Mouse (Mus musculus) cerebellum, adult 2 months (tissue): ENCODE measurements at regions not wholly inside any gene's neighbourhood (a gene's known extent, or its start where the extent isn't known, plus 50 kb on each side); places are given as distances from the start of the nearest gene placed in this dataset.

ENCODE experiments used
- DNase-seq, 2 experiments: peaks; one replicate each; pipeline ENCODE4 v3.0.0; 2021
- H3K27ac ChIP-seq: fragments of 200-500 bp; 2 replicates; pipeline ENCODE4 v1.5.1; 2012; ENCODE audit warnings: low read length, control low read depth, inconsistent platforms; ENCODE audit not compliant: insufficient read depth
- H3K27me3 ChIP-seq: fragments of 200-500 bp; 2 replicates; pipeline ENCODE4 v1.6.1; 2012; ENCODE audit warnings: inconsistent platforms, mild to moderate bottlenecking, low read length, moderate library complexity; ENCODE audit not compliant: control insufficient read depth, insufficient read depth
- H3K4me1 ChIP-seq: fragments of 200-500 bp; 2 replicates; pipeline ENCODE4 v1.6.1; 2011; ENCODE audit warnings: low read length; ENCODE audit not compliant: control insufficient read depth, insufficient read depth
- H3K4me3 ChIP-seq: fragments of 200-500 bp; replicated peaks from 2 replicates; pipeline ENCODE3; 2011; ENCODE audit warnings: mild to moderate bottlenecking, low read depth, low read length, control low read depth; ENCODE audit not compliant: insufficient read depth
- CTCF ChIP-seq: fragments of 200-500 bp; IDR thresholded peaks from 2 replicates; pipeline ENCODE4 v1.5.1; 2011; ENCODE audit warnings: low read depth, mild to moderate bottlenecking, control low read depth, low read length, moderate library complexity, borderline replicate concordance; ENCODE audit not compliant: insufficient read depth
- POLR2A ChIP-seq: fragments of 200-500 bp; IDR thresholded peaks from 2 replicates; pipeline ENCODE4 v1.6.1; 2011; ENCODE audit warnings: low read length, control low read depth, borderline replicate concordance; ENCODE audit not compliant: insufficient read depth
- WGBS: fragments of 180-500 bp; shearing (Covaris S2); methylation state at CpG from one replicate; pipeline ENCODE4 v1.1.7; 2018; 5-methylcytosine and 5-hydroxymethylcytosine counted together

DNA sequence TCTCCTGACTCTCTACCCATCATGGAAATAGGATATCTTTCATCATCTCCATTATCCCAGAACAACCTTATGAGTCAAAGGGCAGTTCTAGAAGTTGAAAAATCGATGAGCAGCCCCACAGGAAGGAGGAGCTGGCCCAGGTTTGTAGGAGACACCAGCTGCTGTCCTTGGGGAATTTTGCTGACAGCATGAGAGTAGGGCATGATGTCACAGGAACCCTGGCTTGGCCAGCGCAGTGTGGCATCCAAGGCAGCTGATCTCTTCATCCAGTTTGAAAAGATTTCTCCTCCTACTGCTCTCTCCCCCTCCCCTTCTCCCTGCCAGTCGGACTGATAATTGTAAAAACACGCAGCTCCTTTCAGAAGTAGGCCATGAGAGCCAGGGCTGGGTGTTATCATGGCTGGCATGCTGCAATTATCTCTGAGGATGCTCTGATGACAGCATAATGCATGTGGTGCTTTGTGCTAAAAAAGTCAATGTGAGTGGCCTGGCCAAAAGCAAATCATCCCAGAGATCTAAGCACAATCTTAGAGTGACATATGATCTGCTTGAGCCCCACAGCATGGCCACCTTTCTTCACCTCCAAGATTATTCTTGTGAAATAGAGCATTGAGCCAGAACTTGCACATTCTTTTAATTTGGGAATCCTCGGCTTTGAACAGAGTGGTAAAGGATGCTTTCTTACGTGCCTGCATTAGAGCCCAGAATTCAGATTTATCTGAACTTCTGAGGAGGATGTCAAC, 54.2 kb downstream of the Gjd2 start:
- TF ChIP-seq POLR2A (no peak), CTCF (no peak)
- 33% methylated on average over 6 of the region's 6 CpGs for WGBS

DNA sequence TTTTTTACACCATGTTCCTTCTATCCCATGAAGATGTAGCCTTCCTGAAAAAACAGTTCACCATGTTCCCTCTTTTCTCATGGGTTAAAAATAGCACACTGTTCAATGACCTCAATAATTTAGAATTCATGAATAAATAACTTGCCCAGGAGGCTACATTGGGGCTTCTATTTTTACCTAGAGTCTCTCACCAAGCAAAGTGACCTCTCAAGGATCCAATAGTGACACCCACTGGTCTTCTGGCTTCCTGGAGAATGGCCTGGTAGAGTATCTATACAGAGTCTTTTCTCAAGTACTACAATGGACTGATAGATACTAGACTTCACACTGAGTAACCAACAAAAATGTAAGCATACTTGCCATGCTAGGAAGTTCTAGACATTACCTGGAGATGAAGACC, 60.9 kb downstream of the Gjd2 start:
- Histone ChIP-seq H3K27me3 (no peaks in the 10 kb centered on the region), H3K4me3 (no peak overlapping the region), H3K27ac (no peak overlapping the region), H3K4me1 (peaks cover 3% of the 10 kb centered on the region; the same call in 1 of the 2 replicates)
- no peak for DNase-seq
- TF ChIP-seq CTCF (no peak), POLR2A (no peak)

More for the DNA sequence above, 54.2 kb downstream of the Gjd2 start:
- H3K4me1 ChIP-seq, result 0 out of 2 replicates have a peak, but pooled peaks cover 2% of the 10 kb centered on the region
- no peaks in the 10 kb centered on the region; the same call in 1 of the 2 replicates for H3K27me3 ChIP-seq
- DNase-seq, result peak in 1 of 2 experiments; percentile 2
- H3K4me3 ChIP-seq, result no peak overlapping the region
- no peak overlapping the region for H3K27ac ChIP-seq

DNA sequence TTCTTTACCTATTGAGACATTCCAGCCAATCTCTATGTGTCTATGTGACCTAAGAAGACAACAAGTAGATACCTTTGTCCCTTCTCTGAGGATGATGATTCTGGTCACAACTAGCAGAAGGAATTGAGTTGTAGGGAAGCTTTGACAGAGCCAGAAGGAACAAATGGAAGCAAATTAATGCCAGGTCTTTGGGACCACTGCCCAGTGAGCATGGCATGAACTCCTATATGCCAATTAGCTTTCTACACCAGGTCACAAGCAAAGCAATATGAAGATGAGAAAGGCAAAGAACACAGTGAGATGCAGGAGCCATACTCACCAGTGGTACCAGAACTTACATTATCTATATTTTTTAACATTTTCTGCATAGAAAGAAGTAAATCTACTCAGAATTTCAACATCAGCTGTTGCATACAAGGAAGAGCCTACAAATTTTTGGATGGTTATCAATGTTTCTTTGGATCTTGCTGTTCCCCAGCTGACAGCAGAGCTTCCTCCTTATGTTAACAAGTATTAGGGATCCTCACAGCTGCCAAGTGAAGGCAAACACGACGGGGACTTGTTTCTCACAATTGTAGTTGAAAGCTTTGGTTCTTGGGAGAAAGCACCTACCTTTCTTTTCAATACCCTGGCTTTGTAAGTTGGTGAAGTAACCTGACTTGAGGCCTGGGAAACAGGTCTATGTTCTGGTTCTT, 64.0 kb downstream of the Gjd2 start:
- 4% methylated on average over 2 of the region's 2 CpGs for WGBS
- no peaks in the 10 kb centered on the region; the same call in 1 of the 2 replicates for H3K27me3 ChIP-seq
- no peak overlapping the region for H3K4me3 ChIP-seq
- H3K27ac ChIP-seq, result no peak overlapping the region
- peaks cover 3% of the 10 kb centered on the region; the same call in 1 of the 2 replicates for H3K4me1 ChIP-seq
- no peak for TF ChIP-seq CTCF
- DNase-seq, result peak in 1 of 2 experiments; percentile 20

DNA sequence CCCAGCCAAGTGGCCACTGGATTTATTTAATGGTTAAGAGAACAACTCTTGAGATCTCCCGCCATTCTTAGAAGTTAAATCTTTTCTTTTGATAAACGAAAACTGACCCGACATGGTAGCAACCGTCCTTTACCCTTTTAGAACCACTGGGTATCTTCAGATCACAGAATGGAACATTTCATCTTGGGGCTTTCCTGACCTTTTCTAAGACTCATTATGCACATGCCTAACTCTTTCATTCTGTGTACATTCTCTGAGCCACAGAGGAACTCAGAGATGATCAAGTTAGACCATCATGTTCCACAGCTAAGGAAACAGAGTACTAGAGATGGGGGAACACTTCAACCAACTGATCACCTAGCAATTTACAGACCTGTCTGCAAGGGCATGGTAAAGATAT, 81.7 kb downstream of the Gjd2 start:
- no peak for TF ChIP-seq CTCF
- H3K27ac ChIP-seq, result no peak overlapping the region
- H3K4me1 ChIP-seq, result no peaks in the 10 kb centered on the region
- H3K27me3 ChIP-seq, result no peaks in the 10 kb centered on the region
- no peak overlapping the region for H3K4me3 ChIP-seq
- DNase-seq, result no peak
- WGBS, result 95% methylated on average over 4 of the region's 4 CpGs

DNA sequence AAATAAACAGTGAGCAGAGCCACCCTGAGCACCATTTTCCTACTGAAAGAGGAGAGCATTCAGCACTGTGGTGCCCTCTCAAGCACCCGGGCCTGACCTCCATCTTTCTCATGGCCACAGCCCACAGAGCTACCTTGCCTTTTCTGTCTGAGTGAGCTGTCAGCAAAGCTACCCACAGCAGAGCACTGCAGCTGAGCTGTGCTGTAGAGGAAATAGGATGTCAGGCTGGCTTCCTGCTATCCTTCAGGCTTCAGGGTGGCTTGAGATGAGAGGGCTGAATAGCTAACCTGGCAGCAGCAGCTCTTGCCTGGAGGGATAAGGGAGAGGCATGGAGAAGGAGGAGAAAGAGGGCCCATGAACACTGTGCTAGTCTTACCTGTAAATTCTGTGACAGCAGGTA, 82.5 kb downstream of the Gjd2 start:
- no peak overlapping the region for H3K27ac ChIP-seq
- H3K27me3 ChIP-seq, result no peaks in the 10 kb centered on the region
- 77% methylated on average over 1 of the region's 1 CpGs for WGBS
- no peak for DNase-seq
- H3K4me1 ChIP-seq, result no peaks in the 10 kb centered on the region
- H3K4me3 ChIP-seq, result no peak overlapping the region
- TF ChIP-seq POLR2A (no peak), CTCF (no peak)

DNA sequence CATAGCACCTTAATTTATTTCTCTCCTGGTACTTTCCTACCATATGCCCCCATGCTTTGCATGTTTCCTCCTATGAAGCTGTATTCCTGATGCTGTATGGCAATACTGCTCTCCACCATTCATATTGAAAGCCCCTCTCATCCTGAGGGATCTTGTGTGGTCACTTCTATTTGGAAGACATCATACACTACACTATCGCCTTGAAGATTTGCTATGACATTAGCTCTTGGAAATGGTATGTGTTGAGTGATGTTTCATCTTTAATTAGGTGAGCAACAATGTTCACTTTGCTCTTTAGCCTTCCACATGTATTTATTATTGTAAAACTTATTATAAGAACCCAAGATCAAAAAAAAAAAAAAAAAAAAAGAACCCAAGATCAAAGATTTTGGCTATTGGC, 81.2 kb upstream of the Arhgap11a start:
- no peaks in the 10 kb centered on the region for H3K27me3 ChIP-seq
- no peak overlapping the region for H3K4me3 ChIP-seq
- no peak for DNase-seq
- WGBS, result 96% methylated on average over 1 of the region's 1 CpGs
- H3K27ac ChIP-seq, result no peak overlapping the region
- no peak for TF ChIP-seq POLR2A
- TF ChIP-seq CTCF, result no peak
- no peaks in the 10 kb centered on the region for H3K4me1 ChIP-seq

DNA sequence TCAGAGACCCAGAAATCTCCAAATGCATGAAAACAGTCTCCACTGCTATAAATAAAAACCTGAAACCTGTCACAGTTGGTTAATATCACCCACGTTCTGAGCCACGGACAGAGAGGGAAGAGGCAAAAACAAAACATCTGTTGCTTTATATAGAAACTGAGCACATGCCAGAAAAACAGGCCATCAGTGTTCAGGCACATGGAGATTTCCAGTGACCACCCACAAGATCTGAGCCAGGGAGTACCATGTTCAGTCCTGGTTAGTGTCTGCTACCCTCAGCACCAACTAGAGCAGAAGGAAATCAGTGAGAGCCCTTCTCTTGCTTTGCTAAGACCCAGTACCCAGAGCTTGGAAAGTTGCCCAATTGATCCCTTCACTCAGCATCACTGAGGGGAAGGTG, 75.7 kb upstream of the Arhgap11a start:
- no peak overlapping the region for H3K27ac ChIP-seq
- 19% methylated on average over 2 of the region's 2 CpGs for WGBS
- no peaks in the 10 kb centered on the region for H3K4me1 ChIP-seq
- no peak for TF ChIP-seq POLR2A
- no peak for TF ChIP-seq CTCF
- H3K4me3 ChIP-seq, result no peak overlapping the region
- no peak for DNase-seq
- no peaks in the 10 kb centered on the region; the same call in 1 of the 2 replicates for H3K27me3 ChIP-seq

DNA sequence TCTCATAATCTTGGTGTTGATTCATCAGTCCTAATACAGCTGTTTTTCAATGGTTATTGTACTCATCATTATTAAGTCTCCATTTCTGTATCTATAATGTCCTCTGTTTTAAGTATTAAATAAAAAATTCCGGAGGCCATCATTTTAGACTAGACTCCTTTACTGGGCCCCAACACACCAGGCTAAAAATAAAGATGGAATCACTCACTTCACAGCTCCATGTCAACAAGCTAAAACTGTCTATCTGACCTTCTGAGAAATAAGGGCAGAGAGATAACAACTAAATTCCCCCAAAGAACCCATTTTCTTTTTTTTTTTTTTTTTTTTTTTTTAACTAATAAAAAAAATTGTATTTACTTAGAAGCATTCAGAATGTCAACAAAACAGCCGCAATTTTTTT, 70.5 kb upstream of the Arhgap11a start:
- no peak for TF ChIP-seq POLR2A
- no peak for TF ChIP-seq CTCF
- no peaks in the 10 kb centered on the region for H3K4me1 ChIP-seq
- no peak for DNase-seq
- no peak overlapping the region for H3K27ac ChIP-seq
- WGBS, result 94% methylated on average over 1 of the region's 2 CpGs
- no peak overlapping the region for H3K4me3 ChIP-seq
- no peaks in the 10 kb centered on the region; the same call in 1 of the 2 replicates for H3K27me3 ChIP-seq
